Mouse (Mus musculus) forebrain, postnatal 0 days (tissue): ENCODE results near the gene Nr2f1. TPM values are rescaled to one million over a fixed set of nuclear protein-coding genes. Genes with fewer than 3 reads are reported as not detected.

Experiments used
- ATAC-seq: fragments of 200-750 bp; cut with Nextera tagmentation; 2 replicates; pipeline ENCODE4 v1.8.0; 2017; ENCODE audit warnings: mild to moderate bottlenecking, moderate library complexity
- DNase-seq: peaks from one replicate; pipeline ENCODE4 v3.0.0-alpha.2; 2015
- H3K27ac ChIP-seq: fragments of 300-500 bp; sonication (generic); 2 replicates; pipeline ENCODE4 v1.5.1; 2014; ENCODE audit warnings: low read depth, mild to moderate bottlenecking, antibody characterized with exemption, low read length, moderate library complexity, mixed read lengths
- H3K27me3 ChIP-seq: fragments of 300-500 bp; sonication (generic); 2 replicates; pipeline ENCODE4 v1.6.1; 2014; ENCODE audit warnings: mild to moderate bottlenecking, low read length, mixed read lengths; ENCODE audit not compliant: insufficient read depth
- H3K36me3 ChIP-seq: fragments of 300-500 bp; sonication (generic); 2 replicates; pipeline ENCODE4 v1.6.1; 2014; ENCODE audit warnings: mild to moderate bottlenecking, moderate library complexity; ENCODE audit not compliant: insufficient read depth
- H3K4me1 ChIP-seq: fragments of 300-500 bp; sonication (generic); 2 replicates; pipeline ENCODE4 v1.6.1; 2014; ENCODE audit warnings: antibody characterized with exemption; ENCODE audit not compliant: insufficient read depth
- H3K4me2 ChIP-seq: fragments of 300-500 bp; sonication (generic); 2 replicates; pipeline ENCODE4 v1.6.1; 2014; ENCODE audit warnings: low read depth, mild to moderate bottlenecking, moderate library complexity
- H3K4me3 ChIP-seq: fragments of 300-500 bp; sonication (generic); 2 replicates; pipeline ENCODE4 v1.5.1; 2014; ENCODE audit warnings: low read depth, low read length, mixed read lengths
- H3K9ac ChIP-seq: fragments of 300-500 bp; sonication (generic); 2 replicates; pipeline ENCODE4 v1.6.1; 2014; ENCODE audit warnings: mild to moderate bottlenecking
- H3K9me3 ChIP-seq: fragments of 300-500 bp; sonication (generic); 2 replicates; pipeline ENCODE4 v1.6.1; 2016; ENCODE audit warnings: low read length
- CTCF ChIP-seq: sonication (generic); IDR thresholded peaks from 2 replicates; pipeline ENCODE4 v1.5.1; 2016; ENCODE audit warnings: antibody characterized with exemption, control low read depth, low read depth
- WGBS: fragments of 180-500 bp; shearing (Covaris S2); extraction: QIAGEN DNeasy Blood & Tissue Kit; methylation state at CpG from one replicate; pipeline ENCODE4 v1.1.7; 2014; 5-methylcytosine and 5-hydroxymethylcytosine counted together
- polyA plus RNA-seq: library from polyadenylated mRNA; unstranded; fragments of >200 nt; fragmentation: Nextera tagmentation; extraction: Ambion mirVana; gene quantifications from 2 replicates; pipeline ENCODE4 v1.2.1, GENCODE M21; 2015
- total RNA-seq: library from RNA; depleted of rRNA; stranded (reverse); fragments of >200 nt; gene quantifications from 2 replicates; pipeline ENCODE4 v1.2.3, GENCODE M21; 2014

Gene Nr2f1
- total and polyA plus RNA-seq, 2 experiments from 2014 or later: 89.1 to 250 TPM

GRCm38 (mm10) chr13:78205426-78205825 lies 5.9 kb upstream of the Nr2f1 start:
- Histone ChIP-seq H3K4me1 (peaks cover 19% of the 10 kb centered on the region), H3K36me3 (no peaks in the 10 kb centered on the region), H3K4me2 (peak overlapping the region; percentile 69), H3K27me3 (no peaks in the 10 kb centered on the region), H3K4me3 (peak overlapping the region; percentile 8; the same call in 1 of the 2 replicates), H3K9ac (no peak overlapping the region), H3K27ac (no peak overlapping the region), H3K9me3 (no peaks in the 10 kb centered on the region)
- no peak for ATAC-seq
- DNase-seq: peak; percentile 9
- TF ChIP-seq CTCF: no peak

GRCm38 (mm10) chr13:78203348-78204061 lies 3.9 kb upstream of the Nr2f1 start:
- DNase-seq: peak; percentile 87
- Histone ChIP-seq H3K9ac (peak overlapping the region; percentile 88), H3K27me3 (no peaks in the 10 kb centered on the region), H3K4me1 (peaks cover 6% of the 10 kb centered on the region), H3K36me3 (no peaks in the 10 kb centered on the region), H3K9me3 (no peaks in the 10 kb centered on the region), H3K4me3 (peak overlapping the region; percentile 79), H3K4me2 (peak overlapping the region; percentile 69), H3K27ac (peak overlapping the region; percentile 96)
- ATAC-seq: peak; percentile 57
- under 1% methylated on average over 37 of the region's 37 CpGs for WGBS
- peak; percentile 66 for TF ChIP-seq CTCF

GRCm38 (mm10) chr13:78202574-78203347 lies 3.2 kb upstream of the Nr2f1 start:
- Histone ChIP-seq H3K9me3 (no peaks in the 10 kb centered on the region), H3K36me3 (no peaks in the 10 kb centered on the region), H3K4me1 (peaks cover 6% of the 10 kb centered on the region), H3K9ac (peak overlapping the region; percentile 88), H3K4me3 (peak overlapping the region; percentile 79), H3K4me2 (peak overlapping the region; percentile 69), H3K27ac (peak overlapping the region; percentile 96), H3K27me3 (no peaks in the 10 kb centered on the region)
- TF ChIP-seq CTCF: no peak
- ATAC-seq (no peak), DNase-seq (peak; percentile 72)
- under 1% methylated on average over 47 of the region's 47 CpGs for WGBS

GRCm38 (mm10) chr13:78201871-78202565 lies 2.5 kb upstream of the Nr2f1 start:
- under 1% methylated on average over 22 of the region's 22 CpGs for WGBS
- ATAC-seq (peak; percentile 25), DNase-seq (no peak)
- Histone ChIP-seq H3K4me1 (peaks cover 2% of the 10 kb centered on the region), H3K27ac (peak overlapping the region; percentile 96), H3K27me3 (no peaks in the 10 kb centered on the region), H3K9me3 (no peaks in the 10 kb centered on the region), H3K4me3 (peak overlapping the region; percentile 79), H3K36me3 (no peaks in the 10 kb centered on the region), H3K4me2 (peak overlapping the region; percentile 69), H3K9ac (peak overlapping the region; percentile 88)
- no peak for TF ChIP-seq CTCF

GRCm38 (mm10) chr13:78200991-78201870 lies 1.7 kb upstream of the Nr2f1 start:
- Histone ChIP-seq H3K4me3 (peak overlapping the region; percentile 79), H3K27me3 (no peaks in the 10 kb centered on the region), H3K9me3 (no peaks in the 10 kb centered on the region), H3K9ac (peak overlapping the region; percentile 88), H3K4me2 (peak overlapping the region; percentile 69), H3K4me1 (no peaks in the 10 kb centered on the region), H3K27ac (peak overlapping the region; percentile 96), H3K36me3 (no peaks in the 10 kb centered on the region)
- WGBS: under 1% methylated on average over 29 of the region's 30 CpGs
- TF ChIP-seq CTCF: peak; percentile 86
- ATAC-seq (peak; percentile 72), DNase-seq (peak; percentile 96)

- Histone ChIP-seq H3K36me3 (peaks cover 1% of the 10 kb centered on the region; the same call in 1 of the 2 replicates), H3K4me3 (peak overlapping the region; percentile 79), H3K9me3 (no peaks in the 10 kb centered on the region), H3K27ac (peak overlapping the region; percentile 99), H3K27me3 (no peaks in the 10 kb centered on the region), H3K4me2 (peak overlapping the region; percentile 69), H3K9ac (peak overlapping the region; percentile 36), H3K4me1 (no peaks in the 10 kb centered on the region)
- peak; percentile 10 for ATAC-seq
- TF ChIP-seq CTCF: no peak
- DNase-seq: peak; percentile 87
- under 1% methylated on average over 9 of the region's 9 CpGs for WGBS
Observed at GRCm38 (mm10) chr13:78200407-78200806, 850 bp upstream of the Nr2f1 start.
